Mouse (Mus musculus) liver, postnatal 0 days (tissue): ENCODE measurements around the gene Kcnc1. TPM values are rescaled to one million over a fixed set of nuclear protein-coding genes. Genes with fewer than 3 reads are reported as not detected.

Experiments used
- ATAC-seq: fragments of 200-750 bp; cut with Nextera tagmentation; 2 replicates; pipeline ENCODE4 v1.8.0; 2017; ENCODE audit warnings: mild to moderate bottlenecking, moderate library complexity
- DNase-seq: peaks from one replicate; pipeline ENCODE4 v3.0.0-alpha.2; 2016
- H3K27ac ChIP-seq: fragments of 300-500 bp; sonication (generic); 2 replicates; pipeline ENCODE4 v1.5.1; 2014; ENCODE audit warnings: antibody characterized with exemption, moderate library complexity, mild to moderate bottlenecking, low read depth
- H3K27me3 ChIP-seq: fragments of 300-500 bp; sonication (generic); 2 replicates; pipeline ENCODE4 v1.6.1; 2014; ENCODE audit warnings: low read length, control low read depth, mixed read lengths; ENCODE audit not compliant: insufficient read depth
- H3K36me3 ChIP-seq: fragments of 300-500 bp; sonication (generic); replicated peaks from 2 replicates; pipeline ENCODE4 v1.6.1; 2014; ENCODE audit warnings: mild to moderate bottlenecking, control low read depth, low read length, moderate library complexity, mixed read lengths; ENCODE audit not compliant: insufficient read depth
- H3K4me1 ChIP-seq: fragments of 300-500 bp; sonication (generic); 2 replicates; pipeline ENCODE4 v1.6.1; 2014; ENCODE audit warnings: antibody characterized with exemption, mild to moderate bottlenecking, control low read depth; ENCODE audit not compliant: insufficient read depth
- H3K4me2 ChIP-seq: fragments of 300-500 bp; sonication (generic); 2 replicates; pipeline ENCODE4 v1.6.1; 2014; ENCODE audit warnings: low read depth, mild to moderate bottlenecking, low read length, moderate library complexity, mixed read lengths
- H3K4me3 ChIP-seq: fragments of 300-500 bp; sonication (generic); 2 replicates; pipeline ENCODE4 v1.5.1; 2014; ENCODE audit warnings: low read depth, low read length
- H3K9ac ChIP-seq: fragments of 300-500 bp; sonication (generic); replicated peaks from 2 replicates; pipeline ENCODE4 v1.6.1; 2014; ENCODE audit warnings: mild to moderate bottlenecking, moderate library complexity
- H3K9me3 ChIP-seq: fragments of 300-500 bp; sonication (generic); 2 replicates; pipeline ENCODE4 v1.6.1; 2016; ENCODE audit warnings: mild to moderate bottlenecking, control low read depth, low read length, mixed read lengths
- CTCF ChIP-seq: sonication (generic); IDR thresholded peaks from 2 replicates; pipeline ENCODE4 v1.5.1; 2016; ENCODE audit warnings: antibody characterized with exemption, low read depth
- EP300 ChIP-seq: IDR thresholded peaks from 2 replicates; pipeline ENCODE4 v1.6.1; 2016; ENCODE audit warnings: antibody characterized with exemption, low read depth, mild to moderate bottlenecking
- WGBS: fragments of 180-500 bp; shearing (Covaris S2); extraction: QIAGEN DNeasy Blood & Tissue Kit; methylation state at CpG from one replicate; pipeline ENCODE4 v1.1.7; 2014; ENCODE audit not compliant: insufficient replicate concordance; 5-methylcytosine and 5-hydroxymethylcytosine counted together
- polyA plus RNA-seq: library from polyadenylated mRNA; unstranded; fragments of >200 nt; fragmentation: Nextera tagmentation; extraction: Ambion mirVana; gene quantifications from 2 replicates; pipeline ENCODE4 v1.2.1, GENCODE M21; 2015

The Kcnc1 gene
- polyA plus RNA-seq, 1 experiment from 2014 or later, result not detected

GRCm38 (mm10) chr7:46391701-46392100 lies 4.6 kb upstream of the Kcnc1 start:
- H3K36me3 ChIP-seq, result no peaks in the 10 kb centered on the region
- no peak for ATAC-seq
- H3K9me3 ChIP-seq, result no peaks in the 10 kb centered on the region
- no peak overlapping the region for H3K9ac ChIP-seq
- no peak overlapping the region for H3K4me3 ChIP-seq
- H3K4me2 ChIP-seq, result no peak overlapping the region
- TF ChIP-seq CTCF (no peak), EP300 (no peak)
- H3K27ac ChIP-seq, result no peak overlapping the region
- DNase-seq, result no peak
- H3K27me3 ChIP-seq, result peaks cover 35% of the 10 kb centered on the region
- H3K4me1 ChIP-seq, result peaks cover 8% of the 10 kb centered on the region
- WGBS, result 20% methylated on average over 5 of the region's 5 CpGs

- no peaks in the 10 kb centered on the region for H3K36me3 ChIP-seq
- H3K4me1 ChIP-seq, result peaks cover 8% of the 10 kb centered on the region
- TF ChIP-seq EP300 (no peak), CTCF (peak; percentile 91)
- no peak overlapping the region for H3K9ac ChIP-seq
- H3K27me3 ChIP-seq, result peaks cover 49% of the 10 kb centered on the region
- WGBS, result 3% methylated on average over 2 of the region's 2 CpGs
- no peak overlapping the region for H3K4me2 ChIP-seq
- H3K9me3 ChIP-seq, result no peaks in the 10 kb centered on the region
- no peak overlapping the region for H3K4me3 ChIP-seq
- ATAC-seq (peak; percentile 55; the same call in 1 of the 2 replicates), DNase-seq (peak; percentile 82)
- no peak overlapping the region for H3K27ac ChIP-seq
Measured at GRCm38 (mm10) chr7:46393116-46393515, 3.2 kb upstream of the Kcnc1 start.

- Histone ChIP-seq H3K27me3 (peaks cover 57% of the 10 kb centered on the region), H3K36me3 (no peaks in the 10 kb centered on the region), H3K4me2 (no peak overlapping the region), H3K9ac (no peak overlapping the region), H3K4me3 (no peak overlapping the region), H3K27ac (no peak overlapping the region), H3K4me1 (peaks cover 8% of the 10 kb centered on the region), H3K9me3 (no peaks in the 10 kb centered on the region)
- DNase-seq, result no peak
- ATAC-seq, result no peak
- WGBS, result 31% methylated on average over 12 of the region's 12 CpGs
- TF ChIP-seq EP300 (no peak), CTCF (no peak)
Measured at GRCm38 (mm10) chr7:46393718-46394511, 2.4 kb upstream of the Kcnc1 start.

- H3K4me1 ChIP-seq, result peaks cover 8% of the 10 kb centered on the region
- no peak overlapping the region for H3K4me3 ChIP-seq
- H3K4me2 ChIP-seq, result no peak overlapping the region
- H3K9ac ChIP-seq, result no peak overlapping the region
- WGBS, result 67% methylated on average over 4 of the region's 4 CpGs
- no peaks in the 10 kb centered on the region for H3K36me3 ChIP-seq
- peaks cover 64% of the 10 kb centered on the region for H3K27me3 ChIP-seq
- ATAC-seq (no peak), DNase-seq (no peak)
- no peak overlapping the region for H3K27ac ChIP-seq
- H3K9me3 ChIP-seq, result no peaks in the 10 kb centered on the region
- TF ChIP-seq EP300 (no peak), CTCF (no peak)
Measured at GRCm38 (mm10) chr7:46394933-46395332, 1.4 kb upstream of the Kcnc1 start.

- 36% methylated on average over 6 of the region's 6 CpGs for WGBS
- H3K9ac ChIP-seq, result no peak overlapping the region
- no peak overlapping the region for H3K4me2 ChIP-seq
- H3K9me3 ChIP-seq, result no peaks in the 10 kb centered on the region
- H3K4me3 ChIP-seq, result no peak overlapping the region
- TF ChIP-seq EP300, result no peak
- no peak for TF ChIP-seq CTCF
- no peak overlapping the region for H3K27ac ChIP-seq
- no peaks in the 10 kb centered on the region for H3K36me3 ChIP-seq
- ATAC-seq (no peak), DNase-seq (no peak)
- H3K4me1 ChIP-seq, result peaks cover 8% of the 10 kb centered on the region
- H3K27me3 ChIP-seq, result peaks cover 69% of the 10 kb centered on the region
Measured at GRCm38 (mm10) chr7:46395571-46395970, 726 bp upstream of the Kcnc1 start.

GRCm38 (mm10) chr7:46396928-46397731 lies 833 bp downstream of the Kcnc1 start:
- H3K4me3 ChIP-seq, result no peak overlapping the region
- no peak overlapping the region for H3K27ac ChIP-seq
- H3K4me1 ChIP-seq, result peaks cover 8% of the 10 kb centered on the region
- DNase-seq (no peak), ATAC-seq (peak; percentile 13; the same call in 1 of the 2 replicates)
- no peaks in the 10 kb centered on the region for H3K36me3 ChIP-seq
- 4% methylated on average over 55 of the region's 64 CpGs for WGBS
- H3K27me3 ChIP-seq, result peaks cover 69% of the 10 kb centered on the region
- H3K9ac ChIP-seq, result no peak overlapping the region
- H3K4me2 ChIP-seq, result peak overlapping the region; percentile 67; the same call in 1 of the 2 replicates
- H3K9me3 ChIP-seq, result no peaks in the 10 kb centered on the region
- TF ChIP-seq EP300 (no peak), CTCF (peak; percentile 23; the same call in 1 of the 2 replicates)
